Mouse (Mus musculus): ENCODE results near the gene Hoxc12.

DNA sequence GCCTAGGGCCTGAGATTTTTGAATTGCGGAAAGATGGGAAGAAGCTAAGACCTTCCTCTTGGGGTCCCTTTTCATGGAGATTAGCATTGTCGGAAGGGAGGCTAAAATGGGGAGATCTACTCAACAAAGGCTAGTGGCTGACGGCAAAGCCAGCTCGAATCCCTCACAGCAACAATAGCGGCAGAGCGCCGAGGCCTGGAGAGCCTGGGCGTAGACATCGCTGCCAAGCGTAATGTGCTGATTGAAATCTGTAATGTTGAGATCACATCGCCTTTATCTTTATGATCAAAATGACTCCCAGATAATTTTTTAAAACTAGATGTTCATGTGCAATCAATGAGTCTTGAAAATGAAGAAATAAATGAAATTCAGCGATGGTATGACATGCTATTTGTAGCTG lies 2.1 kb upstream of the Hoxc12 start:
- TF ChIP-seq CTCF (IDR thresholded peaks at IDR 0.05; ENCODE audit: borderline replicate concordance, insufficient read depth, low read depth, low read length), result no peak
- no peak for TF ChIP-seq POLR2A (IDR thresholded peaks at IDR 0.05; ENCODE audit: borderline replicate concordance, insufficient read depth, low read length)

Data from cerebellum, adult 2 months (tissue).